Mouse (Mus musculus): ENCODE data around the gene Tubb1. TPM values are rescaled to one million over a fixed set of nuclear protein-coding genes. Genes with fewer than 3 reads are reported as not detected.

Tubb1 gene
- polyA plus RNA-seq, 2 experiments from 2014 or later, result 0.34 TPM; not detected in 1

DNA sequence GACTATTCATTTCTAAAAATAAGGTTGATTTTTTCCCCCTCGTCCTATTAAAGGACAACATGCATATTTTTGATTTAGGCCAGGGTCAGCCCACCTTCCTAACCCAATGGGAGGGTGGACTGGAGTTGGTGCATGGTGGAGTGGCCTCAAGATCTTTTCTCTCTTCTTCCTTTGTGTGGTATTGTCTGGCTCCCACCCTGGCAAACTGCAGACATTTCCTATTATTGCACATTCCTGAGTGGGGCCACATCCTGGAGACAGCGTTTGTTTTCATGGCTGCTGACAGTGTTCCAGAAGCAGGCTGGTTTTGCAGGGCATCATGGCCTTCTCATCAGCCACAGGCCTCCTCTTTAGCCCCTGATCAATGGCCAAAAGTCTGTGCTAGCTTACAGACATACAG, 7.4 kb upstream of the Tubb1 start:
- ATAC-seq, result no peak

- ATAC-seq, result no peak
Measured at GRCm38 (mm10) chr2:174444359-174444758, 6.1 kb upstream of the Tubb1 start.

DNA sequence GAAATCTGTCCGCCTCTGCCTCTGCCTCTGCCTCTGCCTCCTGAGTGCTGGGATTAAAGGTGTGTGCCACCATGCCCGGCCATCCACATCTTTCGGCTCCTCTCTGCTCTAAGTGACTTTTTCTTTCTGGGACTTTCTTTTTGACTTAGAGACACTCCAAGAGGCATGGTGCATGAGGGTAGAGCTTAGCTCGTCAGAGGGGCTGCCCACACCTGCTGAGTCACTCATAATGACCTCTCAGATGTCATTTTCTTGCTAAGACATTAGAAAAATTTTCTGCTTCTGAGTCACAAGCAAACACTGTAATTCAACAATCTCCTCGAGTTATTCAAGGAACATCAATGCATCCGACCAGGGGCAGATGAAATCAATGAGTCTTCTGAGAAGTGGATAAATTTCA, 5.5 kb upstream of the Tubb1 start:
- ATAC-seq, result no peak

DNA sequence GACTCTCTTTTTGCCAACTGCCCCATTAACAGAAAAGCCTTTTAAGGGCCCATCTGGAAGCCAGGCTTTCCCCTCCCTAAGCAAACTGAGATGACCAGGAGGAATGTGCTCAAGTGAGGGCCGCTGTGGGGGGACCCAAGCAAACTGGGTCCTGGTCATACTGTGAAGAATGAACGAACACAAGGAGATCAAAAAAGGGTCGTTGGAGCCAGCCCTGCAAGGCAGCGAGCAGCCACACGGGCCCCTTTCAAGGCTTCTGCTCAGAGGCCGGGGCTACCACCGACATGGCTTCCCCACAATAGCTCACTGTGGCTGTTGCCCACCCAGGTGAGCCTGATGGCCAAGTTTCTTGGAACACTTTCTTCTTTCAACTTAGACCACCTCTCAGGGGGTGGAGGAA, 4.0 kb upstream of the Tubb1 start:
- ATAC-seq, result no peak

DNA sequence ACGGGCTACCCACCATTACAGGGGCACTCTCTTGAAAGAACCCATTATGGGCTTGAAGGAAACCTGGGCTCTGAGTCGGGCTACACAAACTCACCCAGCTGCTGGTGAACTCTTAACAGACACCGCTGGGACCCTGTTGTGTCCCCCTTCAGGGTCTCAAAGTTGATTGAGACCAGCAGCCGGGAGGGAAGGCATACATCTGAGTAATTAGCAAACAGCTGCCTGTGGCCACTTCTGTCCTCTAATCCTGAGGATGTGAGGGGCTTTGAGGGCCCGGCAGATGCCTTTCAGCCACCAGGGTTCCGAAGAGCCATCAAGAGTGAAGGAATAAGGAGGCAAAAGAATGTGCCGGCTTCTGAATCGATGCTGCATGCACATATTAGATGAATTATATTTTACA, 3.6 kb upstream of the Tubb1 start:
- ATAC-seq, result no peak

DNA sequence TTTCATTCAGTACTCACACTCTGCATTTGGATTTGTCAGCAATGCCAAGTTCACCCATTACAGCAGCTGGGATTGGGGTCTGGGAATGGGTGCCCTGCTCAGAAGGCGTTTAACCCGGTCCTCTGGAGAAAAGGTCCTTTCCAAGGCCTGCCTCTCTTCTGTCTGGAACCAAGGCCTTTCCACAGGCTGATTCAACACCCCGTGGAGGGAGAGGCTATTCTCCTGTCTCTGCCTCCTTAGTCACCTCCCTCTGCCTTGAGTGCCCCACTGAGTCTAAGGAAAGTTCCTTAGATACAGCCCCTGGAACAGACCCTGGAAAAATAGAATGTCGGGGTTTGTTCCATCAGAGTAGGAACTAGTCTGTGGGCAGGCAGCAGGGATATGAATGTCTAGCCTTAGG, 2.1 kb upstream of the Tubb1 start:
- ATAC-seq, result no peak

DNA sequence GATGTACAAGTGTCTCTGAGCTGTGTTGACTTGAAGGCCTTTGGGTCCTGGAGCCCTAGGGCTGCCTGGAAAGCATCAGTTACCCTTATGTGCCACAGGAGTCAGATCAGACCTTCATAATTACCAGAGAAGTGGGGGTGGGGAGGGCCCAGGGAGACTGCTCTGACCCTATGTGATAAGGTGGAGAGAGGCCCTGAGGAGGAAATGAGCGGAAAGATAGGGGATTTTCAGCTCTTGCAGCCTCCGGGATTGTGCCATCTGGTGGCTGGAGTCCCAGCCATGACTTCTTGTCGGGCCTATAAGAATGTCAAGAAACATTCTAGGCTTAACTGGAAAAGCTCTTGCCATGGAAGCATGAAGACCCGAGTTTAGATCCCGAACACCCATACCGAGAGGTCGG, 3.2 kb downstream of the Tubb1 start:
- ATAC-seq, result no peak

GRCm38 (mm10) chr2:174459365-174459764, 8.9 kb downstream of the Tubb1 start:
- ATAC-seq, result no peak

- peak; percentile 45 for ATAC-seq
Measured at GRCm38 (mm10) chr2:174463370-174463769, 12.9 kb downstream of the Tubb1 start.

DNA sequence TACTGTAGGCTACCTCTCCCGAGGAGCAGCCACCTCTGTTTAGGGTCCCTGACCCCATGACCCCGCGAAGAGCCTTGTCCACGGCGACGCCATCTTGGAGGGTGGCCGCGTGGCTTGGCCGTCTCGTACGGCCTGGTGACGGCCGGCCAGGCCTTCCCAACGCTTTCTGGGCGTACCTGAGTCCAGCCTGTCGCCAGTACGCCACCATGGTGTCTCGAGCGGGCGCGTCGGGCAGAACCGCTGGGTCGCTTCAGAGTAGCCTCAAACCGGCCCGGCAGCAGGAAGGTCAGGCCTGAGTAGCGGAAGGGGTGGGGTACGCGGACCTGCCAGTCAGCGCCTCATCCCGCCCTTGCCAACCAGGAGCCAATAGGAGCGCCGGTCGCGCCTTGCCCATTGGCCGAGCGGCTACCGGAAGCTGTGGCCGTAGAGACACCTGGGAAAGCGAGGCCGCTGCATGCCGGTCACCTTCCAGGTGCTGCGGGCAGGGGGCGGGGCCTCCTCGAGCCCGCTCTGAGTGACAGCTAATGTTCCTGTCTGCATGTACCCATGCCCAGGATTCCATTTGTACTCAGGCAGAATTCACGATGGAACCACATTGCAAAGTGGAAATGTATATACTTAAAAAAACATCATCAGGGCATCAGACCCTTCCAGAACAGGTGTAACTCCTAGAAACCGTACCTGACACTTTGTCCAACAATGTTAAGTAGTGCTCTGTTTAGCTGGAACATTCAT, 13.5 kb downstream of the Tubb1 start, which contains the start of gene Atp5e:
Gene Atp5e (minus strand): TSS at position 317 of the 735 bp plus-strand sequence.
- ATAC-seq, result peak; percentile 91

DNA sequence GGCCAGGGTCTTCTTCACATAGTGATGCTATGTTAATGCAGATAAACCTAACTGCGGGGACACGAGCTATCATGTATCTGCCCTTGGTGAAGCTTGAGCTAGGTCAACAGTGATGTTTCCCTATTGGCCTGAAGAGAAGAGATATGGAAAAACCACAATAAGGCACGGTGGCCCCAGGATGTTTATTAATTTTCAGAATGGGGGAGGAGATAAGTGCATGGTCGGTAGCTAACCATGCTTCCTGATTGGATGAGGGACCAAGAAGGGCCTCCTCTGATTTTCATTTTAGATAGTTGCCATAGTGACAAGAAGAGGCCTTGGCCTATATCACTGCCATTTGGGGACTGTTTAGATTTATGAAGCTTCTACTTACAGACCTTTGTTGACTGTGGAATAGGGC, 19.8 kb downstream of the Tubb1 start:
- ATAC-seq, result no peak

- ATAC-seq, result no peak
Measured at GRCm38 (mm10) chr2:174470786-174471405, 20.4 kb downstream of the Tubb1 start.

DNA sequence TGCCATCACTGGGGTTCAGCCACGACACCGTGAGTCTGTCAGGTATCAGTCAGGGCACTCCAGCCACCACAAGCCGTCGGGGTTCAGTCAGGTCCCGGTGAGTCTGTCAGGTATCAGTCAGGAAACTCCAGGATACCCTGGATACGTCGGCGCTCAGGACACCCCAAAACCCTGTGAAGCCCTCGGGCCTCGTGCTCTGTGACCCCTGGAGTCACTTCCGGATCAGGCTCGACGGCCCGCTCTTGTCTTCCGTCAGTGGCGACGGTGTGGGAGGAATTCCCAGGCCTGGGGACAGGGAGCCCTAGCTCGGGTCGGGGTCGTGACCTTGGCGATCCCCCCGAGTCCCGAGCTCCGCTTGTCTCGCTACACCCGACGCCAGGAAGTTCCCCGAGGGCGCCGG, 21.9 kb downstream of the Tubb1 start:
- peak; percentile 35 for ATAC-seq

DNA sequence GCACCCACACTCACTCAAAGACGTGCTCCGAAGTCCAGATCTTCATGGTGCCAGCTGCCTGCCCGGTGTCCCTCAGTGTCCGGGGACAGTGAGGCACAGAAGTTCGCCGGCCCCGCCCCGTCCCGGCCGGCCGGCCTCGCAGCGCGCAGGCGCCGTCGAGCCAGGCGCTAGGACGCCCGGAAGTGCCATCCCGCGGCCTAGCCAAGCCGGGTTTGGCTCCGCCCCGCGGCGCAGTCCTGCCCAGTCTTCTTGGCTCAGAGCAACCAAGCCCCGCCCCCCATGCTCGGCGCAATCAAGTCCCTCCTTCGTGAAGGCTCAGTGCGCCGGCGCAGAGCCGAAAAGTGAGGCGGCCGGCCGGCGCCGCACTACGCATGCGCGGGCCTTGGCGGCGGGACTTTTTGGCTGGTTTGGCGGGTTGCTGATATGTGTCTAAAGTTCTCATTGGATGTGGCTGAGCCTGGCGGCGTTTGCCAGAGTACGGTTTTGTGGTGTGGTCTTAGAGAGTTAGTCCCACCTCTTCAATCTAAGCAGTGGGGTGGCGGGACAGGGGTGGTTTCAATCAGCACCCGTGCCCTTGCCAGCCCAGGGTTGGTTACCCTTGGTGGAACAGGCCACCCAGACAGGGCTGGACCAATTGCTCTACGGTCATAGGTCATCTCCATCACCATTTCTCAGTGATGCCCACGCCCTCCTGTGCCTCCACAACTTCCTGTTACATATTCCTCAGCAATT, 22.5 kb downstream of the Tubb1 start, which contains the start of gene Prelid3b:
Gene Prelid3b (minus strand): TSS at position 264 of the 732 bp plus-strand sequence.
- peak; percentile 95 for ATAC-seq

DNA sequence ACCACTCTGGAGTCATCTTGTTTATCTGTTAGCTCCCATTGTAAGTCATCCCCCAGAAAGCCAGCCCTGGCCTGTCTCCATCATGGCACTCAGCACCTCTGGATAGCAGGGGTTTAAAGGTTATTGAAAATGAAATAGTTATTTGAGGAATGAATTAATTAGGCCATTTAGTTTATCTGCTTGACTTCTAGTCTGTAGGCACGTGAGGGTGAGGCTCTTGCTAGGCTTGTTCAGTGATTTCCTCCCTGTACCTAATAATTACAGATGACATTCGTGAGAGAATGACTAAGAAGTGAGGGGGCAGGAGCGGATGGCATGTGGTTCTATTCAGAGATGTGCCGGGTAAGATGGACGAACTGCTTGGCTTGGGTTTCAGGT, 23.0 kb downstream of the Tubb1 start:
- no peak for ATAC-seq

GRCm38 (mm10) chr2:174477543-174478319, 27.2 kb downstream of the Tubb1 start:
- ATAC-seq, result no peak

- ATAC-seq, result no peak
Measured at GRCm38 (mm10) chr2:174478746-174479145, 28.3 kb downstream of the Tubb1 start.

GRCm38 (mm10) chr2:174487005-174487404, 36.5 kb downstream of the Tubb1 start:
- ATAC-seq, result no peak

GRCm38 (mm10) chr2:174492858-174493257, 42.4 kb downstream of the Tubb1 start:
- ATAC-seq, result peak; percentile 71

GRCm38 (mm10) chr2:174500814-174501503, 50.5 kb downstream of the Tubb1 start:
- ATAC-seq, result no peak

GRCm38 (mm10) chr2:174501517-174501916, 51.0 kb downstream of the Tubb1 start:
- ATAC-seq, result no peak

DNA sequence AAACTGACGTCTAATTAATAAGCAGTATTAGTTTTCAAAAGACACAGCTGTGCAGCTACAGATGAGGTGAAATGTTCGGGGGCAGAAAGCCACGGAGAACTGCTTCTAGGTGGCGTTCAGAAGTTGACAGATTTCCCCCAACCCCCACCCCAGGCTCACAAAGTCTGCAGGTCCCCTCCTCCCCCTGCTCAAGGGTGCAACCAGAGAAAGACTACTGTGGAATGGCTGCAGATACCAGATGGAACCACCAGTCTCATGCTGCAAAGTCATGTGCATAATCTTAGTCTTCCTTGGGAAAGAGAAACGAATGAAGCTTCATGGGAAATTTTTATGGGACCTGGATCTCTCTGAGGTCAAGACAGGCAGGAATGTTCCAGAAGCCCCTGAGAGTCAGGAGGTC, 51.8 kb downstream of the Tubb1 start:
- ATAC-seq, result no peak

Measured in activated CD4-positive, CD25-positive, alpha-beta regulatory T cell, adult 4 months (primary cell).